Mouse (Mus musculus): Measurements from ENCODE around the gene Stk24. TPM values are rescaled to one million over a fixed set of nuclear protein-coding genes. Genes with fewer than 3 reads are reported as not detected.

The Stk24 gene
- polyA plus RNA-seq, 1 experiment: 29.8 TPM

DNA sequence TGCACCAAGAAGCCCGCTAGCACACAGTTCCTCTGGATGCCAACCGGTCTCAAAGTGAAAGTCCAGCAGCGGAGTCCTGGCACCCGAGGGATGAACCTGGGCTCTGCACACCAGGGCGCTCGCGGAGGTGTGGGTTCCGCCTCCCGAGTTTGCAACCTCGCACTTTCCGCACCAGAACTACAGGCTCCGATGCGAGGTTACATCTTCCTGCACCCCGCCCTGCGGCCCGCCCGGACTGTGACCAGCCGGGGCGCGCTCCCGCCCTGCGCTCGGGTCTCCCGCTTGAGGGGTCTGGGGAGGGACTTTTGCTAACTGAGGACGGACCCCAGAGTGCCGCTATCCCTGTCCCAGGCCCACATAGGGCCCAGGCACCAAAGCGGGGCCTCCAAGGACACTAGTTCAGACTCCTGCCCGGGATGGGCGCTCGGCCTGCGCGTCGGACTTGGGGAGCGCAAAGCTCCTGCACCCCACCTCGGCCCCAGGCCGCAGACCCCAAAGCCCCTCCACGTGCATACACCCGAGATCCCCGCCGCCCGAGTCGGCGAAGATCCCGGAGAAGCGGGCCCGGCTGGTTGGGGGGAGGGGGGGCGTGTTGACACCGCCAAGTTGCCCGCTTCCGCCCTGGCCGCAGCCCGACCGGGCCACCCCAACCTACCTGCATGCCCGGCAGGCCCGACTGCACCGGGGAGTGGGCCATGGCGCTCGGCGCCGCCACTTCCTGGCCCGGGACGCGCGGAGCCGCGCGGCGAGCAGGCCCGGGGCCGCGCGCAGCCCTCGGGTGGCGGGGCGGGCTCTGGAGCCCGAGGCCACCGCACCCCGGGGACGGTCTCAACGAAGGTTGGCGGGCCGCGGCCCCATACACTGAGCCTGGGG is 1.3 kb downstream of the Stk24 start:
- H3K4me3 ChIP-seq (ENCODE audit: insufficient read depth, poor library complexity, severe bottlenecking): peak overlapping the region; percentile 83
- H3K27me3 ChIP-seq (ENCODE audit: control insufficient read depth, insufficient read depth, insufficient read length): no peaks in the 10 kb centered on the region
- H3ac ChIP-seq (ENCODE audit: control insufficient read depth, insufficient read length, low read depth): peak overlapping the region; percentile 98
- TF ChIP-seq CEBPB (IDR thresholded peaks at IDR 0.05; ENCODE audit: low read depth) (no peak), MAX (IDR thresholded peaks at IDR 0.05) (no peak), FOSL1 (IDR thresholded peaks at IDR 0.05; ENCODE audit: insufficient read depth, low read length, poor library complexity, severe bottlenecking) (no peak), MYOD1 (IDR thresholded peaks at IDR 0.05; ENCODE audit: control insufficient read depth, insufficient read length, low read depth) (no peak), MYOG (IDR thresholded peaks at IDR 0.05; ENCODE audit: control insufficient read depth, extremely low read depth, insufficient read length) (no peak), USF1 (IDR thresholded peaks at IDR 0.05; ENCODE audit: low read depth) (no peak), CTCF (IDR thresholded peaks at IDR 0.05; ENCODE audit: control insufficient read depth, insufficient read depth, insufficient read length) (no peak)
- peaks cover 53% of the 10 kb centered on the region for H3K79me3 ChIP-seq (ENCODE audit: low read depth)
- peaks cover 54% of the 10 kb centered on the region for H3K79me2 ChIP-seq (ENCODE audit: control insufficient read depth, insufficient read depth)
- peaks cover 33% of the 10 kb centered on the region for H3K36me3 ChIP-seq (ENCODE audit: control insufficient read depth, insufficient read depth)

GRCm38 (mm10) chr14:121376566-121376965 is 3.2 kb downstream of the Stk24 start:
- no peak for TF ChIP-seq MAX (IDR thresholded peaks at IDR 0.05)
- no peak for TF ChIP-seq CTCF (IDR thresholded peaks at IDR 0.05; ENCODE audit: control insufficient read depth, insufficient read depth, insufficient read length)
- H3ac ChIP-seq (ENCODE audit: control insufficient read depth, insufficient read length, low read depth): no peak overlapping the region
- no peaks in the 10 kb centered on the region for H3K27me3 ChIP-seq (ENCODE audit: control insufficient read depth, insufficient read depth, insufficient read length)
- H3K79me3 ChIP-seq (ENCODE audit: low read depth): peaks cover 59% of the 10 kb centered on the region
- no peak overlapping the region for H3K4me3 ChIP-seq (ENCODE audit: insufficient read depth, poor library complexity, severe bottlenecking)
- peaks cover 38% of the 10 kb centered on the region for H3K36me3 ChIP-seq (ENCODE audit: control insufficient read depth, insufficient read depth)
- H3K79me2 ChIP-seq (ENCODE audit: control insufficient read depth, insufficient read depth): peaks cover 65% of the 10 kb centered on the region

DNA sequence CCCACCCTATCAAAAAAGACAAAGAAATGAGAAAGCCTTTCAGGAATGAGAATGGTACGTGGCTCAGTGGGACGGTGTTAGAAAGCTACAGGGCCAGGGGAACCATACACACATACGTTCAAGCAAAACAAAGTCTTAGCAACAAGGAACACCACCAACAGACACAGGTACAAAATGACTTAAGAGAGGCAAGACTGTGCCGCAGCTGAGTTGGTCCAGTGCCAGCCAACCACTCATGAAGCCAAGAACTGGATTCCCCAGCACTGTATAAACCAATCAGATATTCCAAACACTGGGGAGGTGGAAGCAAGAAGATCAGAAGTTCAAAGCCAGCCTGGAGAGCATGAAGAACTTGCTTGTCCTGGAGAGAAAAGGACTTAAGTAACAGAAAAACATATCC is 5.9 kb downstream of the Stk24 start:
- Histone ChIP-seq H3K79me3 (ENCODE audit: low read depth) (peaks cover 86% of the 10 kb centered on the region), H3K79me2 (ENCODE audit: control insufficient read depth, insufficient read depth) (peaks cover 92% of the 10 kb centered on the region), H3K36me3 (ENCODE audit: control insufficient read depth, insufficient read depth) (peaks cover 45% of the 10 kb centered on the region), H3K27me3 (ENCODE audit: control insufficient read depth, insufficient read depth, insufficient read length) (no peaks in the 10 kb centered on the region), H3ac (ENCODE audit: control insufficient read depth, insufficient read length, low read depth) (no peak overlapping the region), H3K4me3 (ENCODE audit: insufficient read depth, poor library complexity, severe bottlenecking) (no peak overlapping the region)
- TF ChIP-seq CEBPB (IDR thresholded peaks at IDR 0.05; ENCODE audit: low read depth) (no peak), USF1 (IDR thresholded peaks at IDR 0.05; ENCODE audit: low read depth) (no peak)

GRCm38 (mm10) chr14:121373020-121373419 is 6.8 kb downstream of the Stk24 start:
- no peak overlapping the region for H3K4me3 ChIP-seq (ENCODE audit: insufficient read depth, poor library complexity, severe bottlenecking)

DNA sequence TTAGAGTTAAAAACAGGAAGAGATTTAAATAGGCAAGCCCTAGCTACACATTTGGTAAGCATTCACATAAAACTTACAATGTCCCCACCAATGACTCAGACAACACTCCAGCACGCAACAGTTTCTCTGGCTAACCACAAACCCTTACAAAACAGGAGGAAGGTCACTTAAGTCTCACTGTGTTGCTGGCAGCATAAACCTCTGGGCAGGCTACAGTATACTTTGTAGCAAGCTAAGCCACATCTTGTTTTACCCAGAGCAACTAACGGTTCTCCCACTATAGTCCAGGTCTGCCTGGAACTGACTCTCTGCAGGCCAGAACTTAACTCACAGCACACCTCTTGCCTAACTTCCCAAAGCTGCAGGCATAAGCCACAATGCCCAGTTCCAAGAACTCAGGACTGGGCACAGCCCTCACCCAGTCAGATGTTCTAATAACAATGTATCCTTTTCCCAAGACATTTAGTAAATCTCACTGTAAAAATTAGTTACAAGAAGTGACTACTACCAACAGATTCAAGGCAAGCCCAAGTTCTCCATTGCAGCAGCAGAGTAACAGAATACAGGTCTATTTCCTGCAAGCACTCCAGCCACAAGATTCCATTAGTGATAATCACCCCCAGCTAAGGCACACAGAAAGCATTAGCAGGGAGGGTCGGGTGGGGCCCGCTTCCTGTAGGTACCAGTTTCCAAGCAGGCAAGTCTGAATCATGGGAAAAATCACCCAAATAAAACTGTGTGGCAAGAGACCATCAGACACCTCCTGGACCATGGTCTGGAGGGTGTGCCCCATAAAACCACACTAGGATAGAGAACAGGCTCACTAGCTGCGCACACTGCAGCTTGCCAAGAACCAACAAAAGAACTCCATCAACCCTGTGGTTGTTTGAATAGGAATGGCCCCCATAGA is 7.6 kb downstream of the Stk24 start:
- peak; percentile 65 for TF ChIP-seq CEBPB (IDR thresholded peaks at IDR 0.05; ENCODE audit: low read depth)
- TF ChIP-seq CTCF (IDR thresholded peaks at IDR 0.05; ENCODE audit: control insufficient read depth, insufficient read depth, insufficient read length): no peak
- TF ChIP-seq MAX (IDR thresholded peaks at IDR 0.05): peak; percentile 76
- peak; percentile 63 for TF ChIP-seq FOSL1 (IDR thresholded peaks at IDR 0.05; ENCODE audit: insufficient read depth, low read length, poor library complexity, severe bottlenecking)
- peak; percentile 6 for TF ChIP-seq MYOD1 (IDR thresholded peaks at IDR 0.05; ENCODE audit: control insufficient read depth, insufficient read length, low read depth)
- TF ChIP-seq USF1 (IDR thresholded peaks at IDR 0.05; ENCODE audit: low read depth): no peak
- no peak for TF ChIP-seq MYOG (IDR thresholded peaks at IDR 0.05; ENCODE audit: control insufficient read depth, extremely low read depth, insufficient read length)
- H3K4me3 ChIP-seq (ENCODE audit: insufficient read depth, poor library complexity, severe bottlenecking): no peak overlapping the region
- peaks cover 87% of the 10 kb centered on the region for H3K79me3 ChIP-seq (ENCODE audit: low read depth)
- peaks cover 92% of the 10 kb centered on the region for H3K79me2 ChIP-seq (ENCODE audit: control insufficient read depth, insufficient read depth)
- no peaks in the 10 kb centered on the region for H3K27me3 ChIP-seq (ENCODE audit: control insufficient read depth, insufficient read depth, insufficient read length)
- peaks cover 48% of the 10 kb centered on the region for H3K36me3 ChIP-seq (ENCODE audit: control insufficient read depth, insufficient read depth)
- H3ac ChIP-seq (ENCODE audit: control insufficient read depth, insufficient read length, low read depth): no peak overlapping the region

More at GRCm38 (mm10) chr14:121373020-121373419, 6.8 kb downstream of the Stk24 start:
- H3ac ChIP-seq (ENCODE audit: control insufficient read depth, insufficient read length, low read depth): no peak overlapping the region
- H3K79me3 ChIP-seq (ENCODE audit: low read depth): peaks cover 87% of the 10 kb centered on the region
- H3K79me2 ChIP-seq (ENCODE audit: control insufficient read depth, insufficient read depth): peaks cover 92% of the 10 kb centered on the region
- H3K27me3 ChIP-seq (ENCODE audit: control insufficient read depth, insufficient read depth, insufficient read length): no peaks in the 10 kb centered on the region
- H3K36me3 ChIP-seq (ENCODE audit: control insufficient read depth, insufficient read depth): peaks cover 49% of the 10 kb centered on the region
- no peak for TF ChIP-seq FOSL1 (IDR thresholded peaks at IDR 0.05; ENCODE audit: insufficient read depth, low read length, poor library complexity, severe bottlenecking)
- TF ChIP-seq CEBPB (IDR thresholded peaks at IDR 0.05; ENCODE audit: low read depth): no peak
- TF ChIP-seq MYOG (IDR thresholded peaks at IDR 0.05; ENCODE audit: control insufficient read depth, extremely low read depth, insufficient read length): no peak
- TF ChIP-seq USF1 (IDR thresholded peaks at IDR 0.05; ENCODE audit: low read depth): no peak
- no peak for TF ChIP-seq MYOD1 (IDR thresholded peaks at IDR 0.05; ENCODE audit: control insufficient read depth, insufficient read length, low read depth)
- no peak for TF ChIP-seq MAX (IDR thresholded peaks at IDR 0.05)
- TF ChIP-seq CTCF (IDR thresholded peaks at IDR 0.05; ENCODE audit: control insufficient read depth, insufficient read depth, insufficient read length): no peak

Measured in C2C12 (cell line).